Mouse (Mus musculus) frontal cortex, postnatal 14 days (tissue): ENCODE measurements around the gene Gm2174.
A peak's percentile ranks its signal among the peaks of the same experiment; 100 is the strongest.

Experiments used
- DNase-seq, 2 experiments: peaks; one replicate each; pipeline ENCODE4 v3.0.0; 2022; ENCODE audit warnings: low spot score in 2 of 2

Gene Gm2174

GRCm38 (mm10) chrX:56447524-56448015 is at the start of gene Gm2174:
TSS of gene Gm2174 (plus strand) at chrX:56447965.
- no peak for DNase-seq

GRCm38 (mm10) chrX:56404646-56405045 is 43.1 kb upstream of the Gm2174 start:
- DNase-seq = no peak

- DNase-seq = no peak
These were observed 42.3 kb upstream of the Gm2174 start for GRCm38 (mm10) chrX:56405482-56405881.

- no peak for DNase-seq
These were observed 41.6 kb upstream of the Gm2174 start for GRCm38 (mm10) chrX:56406128-56406527.

GRCm38 (mm10) chrX:56416277-56416676 is 31.5 kb upstream of the Gm2174 start:
- no peak for DNase-seq

GRCm38 (mm10) chrX:56417541-56417940 is 30.2 kb upstream of the Gm2174 start:
- DNase-seq = no peak

GRCm38 (mm10) chrX:56430601-56431000 is 17.2 kb upstream of the Gm2174 start:
- DNase-seq = no peak

GRCm38 (mm10) chrX:56435758-56436283 is 11.9 kb upstream of the Gm2174 start:
- no peak for DNase-seq

GRCm38 (mm10) chrX:56446487-56447428 is 1.0 kb upstream of the Gm2174 start:
- no peak for DNase-seq

- peak; percentile 58 to 65 for DNase-seq
These were observed 7.1 kb downstream of the Gm2174 start, which contains the start of gene Ints6l for GRCm38 (mm10) chrX:56454671-56455371. TSS of gene Ints6l (plus strand) at chrX:56454857.

DNA sequence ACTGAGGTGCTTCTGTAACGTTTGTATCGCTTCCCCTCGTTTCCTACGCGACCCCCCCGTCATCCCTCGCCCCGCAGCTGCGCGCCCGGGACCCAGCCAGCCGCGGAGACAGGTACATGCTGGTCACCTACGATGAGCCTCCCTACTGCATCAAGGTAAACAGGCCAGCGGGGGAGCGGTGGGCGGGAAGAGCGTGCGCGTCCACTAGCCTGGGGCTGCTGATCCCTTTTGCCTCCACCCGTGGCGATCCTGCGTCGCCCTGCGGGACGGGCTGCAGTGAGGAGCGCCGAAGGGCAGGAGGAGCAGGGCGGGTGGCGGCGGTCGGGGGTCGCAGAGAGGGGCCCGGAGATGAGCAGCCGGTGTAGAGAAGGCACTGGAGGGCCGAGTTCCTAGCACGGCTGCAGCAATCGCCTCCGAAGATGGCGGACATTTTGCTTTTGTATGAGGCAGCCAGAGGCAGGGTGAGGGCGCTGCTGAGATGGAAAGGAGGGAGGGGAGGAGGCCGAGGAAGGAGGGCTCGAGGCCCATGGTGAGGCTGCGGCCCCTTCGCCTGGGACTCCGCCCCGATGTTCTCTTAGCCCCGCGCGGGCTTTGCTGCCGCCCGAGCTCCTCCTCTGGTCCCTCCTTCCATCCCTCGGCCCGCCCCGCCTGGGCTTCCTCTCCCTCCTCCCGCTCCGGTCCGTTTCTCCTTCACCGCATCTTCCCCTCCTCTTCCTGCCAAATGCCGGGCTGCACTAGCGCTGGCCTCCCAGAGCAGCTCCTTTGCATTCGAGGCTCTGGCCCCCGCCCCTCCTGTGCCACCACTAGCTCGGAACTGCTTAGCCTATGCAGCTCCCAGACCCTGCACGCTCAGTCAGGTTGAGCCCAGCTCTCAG is 7.8 kb downstream of the Gm2174 start:
- DNase-seq = peak; percentile 81 to 83

GRCm38 (mm10) chrX:56456379-56456778 is 8.6 kb downstream of the Gm2174 start:
- no peak for DNase-seq

- no peak for DNase-seq
These were observed 14.5 kb downstream of the Gm2174 start for GRCm38 (mm10) chrX:56462020-56462933.

GRCm38 (mm10) chrX:56464906-56465305 is 17.1 kb downstream of the Gm2174 start:
- no peak for DNase-seq

DNA sequence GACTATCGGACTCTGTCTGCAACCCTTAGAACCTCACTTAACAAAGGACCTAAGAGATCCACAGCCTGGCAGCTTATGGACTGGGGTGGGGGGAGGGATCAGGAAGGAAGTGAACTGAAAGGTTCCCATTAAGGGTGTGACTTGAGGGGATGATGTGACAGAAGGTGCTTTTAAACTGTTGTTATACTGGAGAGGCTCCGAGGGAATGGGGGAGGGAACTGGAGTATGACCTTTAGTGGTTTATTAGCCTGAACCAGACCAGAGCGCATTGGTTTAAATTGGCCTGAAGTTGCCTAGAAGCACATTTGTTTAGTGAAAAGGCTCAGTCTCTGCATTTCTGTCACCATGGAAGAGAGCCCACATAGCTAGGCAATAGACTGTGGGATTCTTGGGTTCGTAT is 19.9 kb downstream of the Gm2174 start:
- DNase-seq = no peak

GRCm38 (mm10) chrX:56468422-56468821 is 20.7 kb downstream of the Gm2174 start:
- DNase-seq = no peak

DNA sequence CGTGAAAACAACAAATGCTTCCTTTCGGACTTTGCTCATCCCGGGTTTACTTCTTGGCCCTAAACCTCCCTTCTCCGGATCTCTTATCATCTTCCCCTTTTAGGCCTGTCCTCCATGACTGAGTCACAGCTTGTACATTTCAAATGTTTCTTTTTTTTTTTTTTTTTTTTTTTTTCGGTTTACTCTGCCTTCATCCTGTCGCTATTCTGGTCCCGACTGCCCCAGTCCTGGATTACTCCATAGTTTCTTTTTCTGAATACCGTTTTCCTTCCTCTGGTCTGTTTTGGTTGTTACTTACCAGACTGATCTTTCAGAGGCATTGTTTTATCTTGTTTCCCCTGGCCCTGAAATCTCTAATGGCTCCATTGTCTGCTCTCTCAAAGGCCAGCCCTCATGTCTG is 26.3 kb downstream of the Gm2174 start:
- no peak for DNase-seq

- no peak for DNase-seq
These were observed 29.8 kb downstream of the Gm2174 start for GRCm38 (mm10) chrX:56477553-56477952.

DNA sequence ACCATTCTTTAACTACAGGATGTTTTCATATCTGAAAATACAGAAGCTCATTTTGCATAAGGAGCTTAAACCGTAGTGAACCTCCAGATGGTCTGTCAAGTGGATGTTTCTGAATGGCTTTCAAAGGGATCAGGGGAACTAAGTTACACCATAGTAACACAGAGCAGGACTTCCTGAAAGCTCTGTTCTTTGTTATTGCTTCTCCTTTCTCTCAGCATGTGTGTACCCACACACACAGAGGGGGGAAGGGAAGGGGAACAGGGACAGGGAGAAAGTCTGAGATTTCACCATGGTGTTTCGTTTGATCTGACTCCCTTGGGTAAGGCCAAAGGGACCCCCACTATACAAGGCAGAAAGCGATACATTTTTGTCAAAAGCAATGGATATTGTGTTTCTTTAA is 34.1 kb downstream of the Gm2174 start:
- DNase-seq = no peak

DNA sequence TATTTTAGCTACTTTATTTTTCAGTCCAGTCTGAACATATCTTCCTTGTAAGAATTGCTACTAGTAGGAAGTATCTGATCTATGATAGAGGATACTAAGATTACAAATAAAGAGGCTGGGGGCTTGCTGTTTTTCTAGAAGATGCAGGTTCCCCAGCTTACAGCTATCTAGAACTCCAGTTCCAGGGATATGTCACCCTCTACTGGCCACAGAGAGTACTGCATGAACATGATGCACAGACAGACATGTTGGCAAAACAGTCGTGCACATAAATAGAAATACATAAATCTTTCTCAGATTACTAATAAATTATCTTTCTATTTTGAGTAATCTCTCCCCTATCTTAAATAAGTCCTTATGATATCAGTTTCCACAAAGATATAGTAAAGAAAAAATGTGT is 42.0 kb downstream of the Gm2174 start:
- DNase-seq = peak; percentile 18 to 67
